Mouse (Mus musculus) liver, embryonic 14.5 days (tissue): ENCODE data around the gene Anks1. TPM values are rescaled to one million over a fixed set of nuclear protein-coding genes. Genes with fewer than 3 reads are reported as not detected.

Experiments used
- ATAC-seq: fragments of 200-750 bp; cut with Nextera tagmentation; 2 replicates; pipeline ENCODE4 v1.8.0; 2017; ENCODE audit warnings: moderate number of reproducible peaks, mild to moderate bottlenecking, moderate library complexity; ENCODE audit not compliant: insufficient read depth
- DNase-seq, 3 experiments: peaks; one replicate each; pipeline ENCODE4 v3.0.0-alpha.2; 2012 to 2013; ENCODE audit warnings: low read depth in 3 of 3, low spot score in 3 of 3
- H3K27ac ChIP-seq: fragments of 300-500 bp; sonication (generic); 2 replicates; pipeline ENCODE4 v1.5.1; 2014; ENCODE audit warnings: moderate library complexity, mild to moderate bottlenecking, control low read depth, inconsistent platforms
- H3K27me3 ChIP-seq: fragments of 300-500 bp; sonication (generic); 2 replicates; pipeline ENCODE4 v1.6.1; 2014; ENCODE audit warnings: mild to moderate bottlenecking, low read length, moderate library complexity; ENCODE audit not compliant: control insufficient read depth, insufficient read depth
- H3K36me3 ChIP-seq: fragments of 300-500 bp; sonication (generic); replicated peaks from 2 replicates; pipeline ENCODE4 v1.6.1; 2014; ENCODE audit warnings: low read depth; ENCODE audit not compliant: control insufficient read depth, insufficient read depth
- H3K4me1 ChIP-seq, 2 experiments: fragments of 200-500 bp in 1 of 2; fragments of 300-500 bp in 1 of 2; sonication (generic) in 1 of 2; replicated peaks; 2 replicates each; pipeline ENCODE4 v1.6.1; 2012 to 2014; ENCODE audit warnings: antibody characterized with exemption in 1 of 2, inconsistent platforms in 1 of 2, low read length in 1 of 2; ENCODE audit not compliant: control insufficient read depth in 2 of 2, insufficient read depth in 2 of 2
- H3K4me2 ChIP-seq: fragments of 300-500 bp; sonication (generic); 2 replicates; pipeline ENCODE4 v1.6.1; 2014; ENCODE audit warnings: low read depth, mild to moderate bottlenecking, control low read depth, moderate library complexity
- H3K4me3 ChIP-seq, 2 experiments: fragments of 200-500 bp in 1 of 2; fragments of 300-500 bp in 1 of 2; sonication (generic) in 1 of 2; 2 replicates each; pipeline ENCODE4 v1.5.1; 2012 to 2014; ENCODE audit warnings: low read depth in 2 of 2, low read length in 2 of 2, mild to moderate bottlenecking in 2 of 2, control low read depth in 1 of 2, inconsistent platforms in 1 of 2, moderate library complexity in 1 of 2; ENCODE audit not compliant: insufficient read depth in 1 of 2
- H3K9ac ChIP-seq: fragments of 300-500 bp; sonication (generic); replicated peaks from 2 replicates; pipeline ENCODE4 v1.6.1; 2014; ENCODE audit warnings: mild to moderate bottlenecking, control low read depth, moderate library complexity
- H3K9me3 ChIP-seq: fragments of 300-500 bp; sonication (generic); 2 replicates; pipeline ENCODE4 v1.6.1; 2016; ENCODE audit warnings: low read length, mixed read lengths; ENCODE audit not compliant: control insufficient read depth
- CTCF ChIP-seq: IDR thresholded peaks from 2 replicates; pipeline ENCODE4 v1.5.1; 2016; ENCODE audit warnings: antibody characterized with exemption, low read depth, control low read depth
- EP300 ChIP-seq: IDR thresholded peaks from 2 replicates; pipeline ENCODE4 v1.6.1; 2016; ENCODE audit warnings: antibody characterized with exemption, low read depth
- WGBS: fragments of 180-500 bp; shearing (Covaris S2); extraction: QIAGEN DNeasy Blood & Tissue Kit; methylation state at CpG from one replicate; pipeline ENCODE4 v1.1.7; 2014; ENCODE audit not compliant: insufficient replicate concordance; 5-methylcytosine and 5-hydroxymethylcytosine counted together
- polyA plus RNA-seq, 2 experiments: library from polyadenylated mRNA; depleted of rRNA in 1 of 2; stranded (reverse) in 1 of 2; unstranded in 1 of 2; fragments of >200 nt; fragmentation: Nextera tagmentation in 1 of 2; extraction: Ambion mirVana in 1 of 2; gene quantifications; 2 replicates each; pipeline versions ENCODE4 v1.2.1 to v1.2.3; 2012 to 2014

Anks1 gene
- polyA plus RNA-seq, 2 experiments, result 2.4 to 5.3 TPM

GRCm38 (mm10) chr17:27914742-27915141 is 5.6 kb downstream of the Anks1 start:
- DNase-seq (no peak), ATAC-seq (no peak)
- TF ChIP-seq CTCF, result no peak
- TF ChIP-seq EP300, result no peak
- no peak overlapping the region for H3K9ac ChIP-seq
- no peaks in the 10 kb centered on the region for H3K27me3 ChIP-seq
- WGBS, result 73% methylated on average over 4 of the region's 4 CpGs
- H3K4me2 ChIP-seq, result no peak overlapping the region
- no peaks in the 10 kb centered on the region for H3K9me3 ChIP-seq
- H3K27ac ChIP-seq, result no peak overlapping the region
- peaks cover 7 to 11% of the 10 kb centered on the region in 2 experiments for H3K4me1 ChIP-seq
- no peaks in the 10 kb centered on the region for H3K36me3 ChIP-seq
- H3K4me3 ChIP-seq, result no peak overlapping the region

- H3K4me3 ChIP-seq, result no peak overlapping the region
- H3K9me3 ChIP-seq, result no peaks in the 10 kb centered on the region
- H3K27me3 ChIP-seq, result no peaks in the 10 kb centered on the region
- TF ChIP-seq EP300 (no peak), CTCF (no peak)
- H3K4me1 ChIP-seq, result peaks cover 0 to 2% of the 10 kb centered on the region in 2 experiments; a peak in 1 of 4 replicates
- WGBS, result 74% methylated on average over 4 of the region's 4 CpGs
- no peak overlapping the region for H3K9ac ChIP-seq
- no peak overlapping the region for H3K27ac ChIP-seq
- H3K36me3 ChIP-seq, result no peaks in the 10 kb centered on the region
- H3K4me2 ChIP-seq, result no peak overlapping the region
- ATAC-seq, result no peak
- no peak for DNase-seq
Measured at GRCm38 (mm10) chr17:27916366-27916765, 7.3 kb downstream of the Anks1 start.

- DNase-seq (no peak), ATAC-seq (no peak)
- WGBS, result 77% methylated on average over 4 of the region's 4 CpGs
Measured at GRCm38 (mm10) chr17:27920676-27921075, 11.6 kb downstream of the Anks1 start.

GRCm38 (mm10) chr17:27922174-27922712 is 13.1 kb downstream of the Anks1 start:
- Histone ChIP-seq H3K4me2 (no peak overlapping the region), H3K9me3 (no peaks in the 10 kb centered on the region), H3K27ac (no peak overlapping the region), H3K4me3 (no peak overlapping the region), H3K4me1 (peaks cover 0 to 2% of the 10 kb centered on the region in 2 experiments; a peak in 1 of 4 replicates), H3K36me3 (no peaks in the 10 kb centered on the region), H3K9ac (no peak overlapping the region), H3K27me3 (no peaks in the 10 kb centered on the region)
- WGBS, result 66% methylated on average over 11 of the region's 11 CpGs
- DNase-seq, result no peak
- no peak for ATAC-seq
- no peak for TF ChIP-seq CTCF
- no peak for TF ChIP-seq EP300

More at GRCm38 (mm10) chr17:27920676-27921075, 11.6 kb downstream of the Anks1 start:
- TF ChIP-seq CTCF (no peak), EP300 (no peak)
- no peaks in the 10 kb centered on the region for H3K27me3 ChIP-seq
- H3K9ac ChIP-seq, result no peak overlapping the region
- no peak overlapping the region for H3K4me3 ChIP-seq
- H3K27ac ChIP-seq, result no peak overlapping the region
- no peaks in the 10 kb centered on the region for H3K36me3 ChIP-seq
- H3K4me2 ChIP-seq, result no peak overlapping the region
- peaks cover 0 to 2% of the 10 kb centered on the region in 2 experiments; a peak in 1 of 4 replicates for H3K4me1 ChIP-seq
- no peaks in the 10 kb centered on the region for H3K9me3 ChIP-seq

DNA sequence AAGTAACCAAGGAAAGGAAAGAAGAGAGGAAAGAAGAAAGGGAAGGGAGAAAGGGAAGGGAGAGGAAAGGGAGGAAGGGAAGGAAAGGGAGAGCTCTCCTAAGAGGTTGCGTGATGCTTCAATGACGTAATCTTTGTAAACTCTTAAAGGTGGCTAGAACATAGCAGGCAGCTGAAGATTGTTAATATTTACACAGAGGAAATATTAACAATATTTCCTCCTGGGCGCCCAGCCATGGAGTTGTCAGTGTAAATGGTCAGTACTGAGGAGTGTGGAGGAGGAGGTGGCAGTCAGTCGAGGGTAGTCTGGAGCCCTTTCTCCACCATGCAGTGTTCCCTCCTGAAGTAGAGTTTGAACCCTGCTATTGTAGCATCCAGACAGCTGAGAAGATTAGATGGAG is 15.9 kb downstream of the Anks1 start:
- Histone ChIP-seq H3K27me3 (no peaks in the 10 kb centered on the region), H3K36me3 (no peaks in the 10 kb centered on the region), H3K27ac (no peak overlapping the region), H3K9ac (no peak overlapping the region), H3K4me2 (no peak overlapping the region), H3K4me3 (no peak overlapping the region), H3K9me3 (no peaks in the 10 kb centered on the region), H3K4me1 (no peaks in the 10 kb centered on the region; a peak in 1 of 4 replicates)
- ATAC-seq, result no peak
- no peak for TF ChIP-seq CTCF
- TF ChIP-seq EP300, result no peak
- WGBS, result 72% methylated on average over 4 of the region's 4 CpGs
- no peak for DNase-seq
